Mouse (Mus musculus): ENCODE results near the gene Stmn1. TPM values are rescaled to one million over a fixed set of nuclear protein-coding genes. Genes with fewer than 3 reads are reported as not detected.
"Not testable (repeated sequence)": the region's sequence is repeated elsewhere in the genome, so short reads cannot be mapped to it uniquely, and the experiment has no call there.

Gene Stmn1
- polyA plus RNA-seq, 1 experiment = 109 TPM

GRCm38 (mm10) chr4:134485151-134485900 lies 17.2 kb downstream of the Stmn1 start:
- TF ChIP-seq POLR2A (IDR thresholded peaks at IDR 0.05; ENCODE audit: control insufficient read depth, low read depth, low read length) = no peak
- H3K27ac ChIP-seq (ENCODE audit: control insufficient read depth, insufficient read depth, low read depth, low read length) = no peak overlapping the region
- H3K27me3 ChIP-seq (ENCODE audit: control insufficient read depth, insufficient read depth, low read length) = no peaks in the 10 kb centered on the region

GRCm38 (mm10) chr4:134488211-134488610 lies 20.1 kb downstream of the Stmn1 start:
- Histone ChIP-seq H3K36me3 (ENCODE audit: control insufficient read depth, insufficient read depth, low read length) (no peaks in the 10 kb centered on the region), H3K4me1 (ENCODE audit: control insufficient read depth, insufficient read depth, low read length) (no peaks in the 10 kb centered on the region; the same call in 1 of the 2 replicates), H3K27me3 (ENCODE audit: control insufficient read depth, insufficient read depth, low read length) (no peaks in the 10 kb centered on the region), H3K27ac (ENCODE audit: control insufficient read depth, insufficient read depth, low read depth, low read length) (no peak overlapping the region), H3K4me3 (ENCODE audit: control insufficient read depth, low read depth, low read length) (no peak overlapping the region)
- TF ChIP-seq CTCF (IDR thresholded peaks at IDR 0.05; ENCODE audit: control insufficient read depth, insufficient read depth, insufficient replicate concordance, low read depth, low read length) (no peak), POLR2A (IDR thresholded peaks at IDR 0.05; ENCODE audit: control insufficient read depth, low read depth, low read length) (no peak)

More at GRCm38 (mm10) chr4:134485151-134485900, 17.2 kb downstream of the Stmn1 start:
- Histone ChIP-seq H3K4me1 (ENCODE audit: control insufficient read depth, insufficient read depth, low read length) (no peaks in the 10 kb centered on the region; the same call in 1 of the 2 replicates), H3K4me3 (ENCODE audit: control insufficient read depth, low read depth, low read length) (no peak overlapping the region), H3K36me3 (ENCODE audit: control insufficient read depth, insufficient read depth, low read length) (no peaks in the 10 kb centered on the region)

- Histone ChIP-seq H3K27me3 (ENCODE audit: control insufficient read depth, insufficient read depth, low read length) (no peaks in the 10 kb centered on the region), H3K4me3 (ENCODE audit: control insufficient read depth, low read depth, low read length) (no peak overlapping the region), H3K36me3 (ENCODE audit: control insufficient read depth, insufficient read depth, low read length) (no peaks in the 10 kb centered on the region), H3K27ac (ENCODE audit: control insufficient read depth, insufficient read depth, low read depth, low read length) (no peak overlapping the region; the same call in 1 of the 2 replicates), H3K4me1 (ENCODE audit: control insufficient read depth, insufficient read depth, low read length) (peaks cover 6% of the 10 kb centered on the region)
- TF ChIP-seq CTCF (IDR thresholded peaks at IDR 0.05; ENCODE audit: control insufficient read depth, insufficient read depth, insufficient replicate concordance, low read depth, low read length) (no peak), POLR2A (IDR thresholded peaks at IDR 0.05; ENCODE audit: control insufficient read depth, low read depth, low read length) (no peak)
Observed at GRCm38 (mm10) chr4:134489986-134490665, 22.0 kb downstream of the Stmn1 start.

GRCm38 (mm10) chr4:134491716-134492115 lies 23.6 kb downstream of the Stmn1 start:
- Histone ChIP-seq H3K27ac (ENCODE audit: control insufficient read depth, insufficient read depth, low read depth, low read length) (no peak overlapping the region), H3K36me3 (ENCODE audit: control insufficient read depth, insufficient read depth, low read length) (no peaks in the 10 kb centered on the region), H3K4me3 (ENCODE audit: control insufficient read depth, low read depth, low read length) (no peak overlapping the region), H3K27me3 (ENCODE audit: control insufficient read depth, insufficient read depth, low read length) (no peaks in the 10 kb centered on the region), H3K4me1 (ENCODE audit: control insufficient read depth, insufficient read depth, low read length) (peaks cover 15% of the 10 kb centered on the region)
- no peak for TF ChIP-seq CTCF (IDR thresholded peaks at IDR 0.05; ENCODE audit: control insufficient read depth, insufficient read depth, insufficient replicate concordance, low read depth, low read length)
- TF ChIP-seq POLR2A (IDR thresholded peaks at IDR 0.05; ENCODE audit: control insufficient read depth, low read depth, low read length) = no peak

GRCm38 (mm10) chr4:134494161-134494560 lies 26.0 kb downstream of the Stmn1 start:
- Histone ChIP-seq H3K4me3 (ENCODE audit: control insufficient read depth, low read depth, low read length) (peak overlapping the region; percentile 74), H3K4me1 (ENCODE audit: control insufficient read depth, insufficient read depth, low read length) (peaks cover 15% of the 10 kb centered on the region)
- H3K27me3 ChIP-seq (ENCODE audit: control insufficient read depth, insufficient read depth, low read length); H3K27ac ChIP-seq (ENCODE audit: control insufficient read depth, insufficient read depth, low read depth, low read length); H3K36me3 ChIP-seq (ENCODE audit: control insufficient read depth, insufficient read depth, low read length): not testable (repeated sequence)

- TF ChIP-seq CTCF (IDR thresholded peaks at IDR 0.05; ENCODE audit: control insufficient read depth, insufficient read depth, insufficient replicate concordance, low read depth, low read length) (no peak), POLR2A (IDR thresholded peaks at IDR 0.05; ENCODE audit: control insufficient read depth, low read depth, low read length) (no peak)
- Histone ChIP-seq H3K4me1 (ENCODE audit: control insufficient read depth, insufficient read depth, low read length) (peaks cover 15% of the 10 kb centered on the region), H3K27me3 (ENCODE audit: control insufficient read depth, insufficient read depth, low read length) (no peaks in the 10 kb centered on the region), H3K36me3 (ENCODE audit: control insufficient read depth, insufficient read depth, low read length) (no peaks in the 10 kb centered on the region), H3K4me3 (ENCODE audit: control insufficient read depth, low read depth, low read length) (peak overlapping the region; percentile 74), H3K27ac (ENCODE audit: control insufficient read depth, insufficient read depth, low read depth, low read length) (peak overlapping the region; percentile 56)
Observed at GRCm38 (mm10) chr4:134494780-134495545, 26.8 kb downstream of the Stmn1 start.

GRCm38 (mm10) chr4:134495546-134495923 lies 27.4 kb downstream of the Stmn1 start:
- Histone ChIP-seq H3K27me3 (ENCODE audit: control insufficient read depth, insufficient read depth, low read length) (no peaks in the 10 kb centered on the region), H3K27ac (ENCODE audit: control insufficient read depth, insufficient read depth, low read depth, low read length) (peak overlapping the region; percentile 56; the same call in 1 of the 2 replicates), H3K4me1 (ENCODE audit: control insufficient read depth, insufficient read depth, low read length) (peaks cover 15% of the 10 kb centered on the region), H3K36me3 (ENCODE audit: control insufficient read depth, insufficient read depth, low read length) (no peaks in the 10 kb centered on the region), H3K4me3 (ENCODE audit: control insufficient read depth, low read depth, low read length) (peak overlapping the region; percentile 86)
- TF ChIP-seq CTCF (IDR thresholded peaks at IDR 0.05; ENCODE audit: control insufficient read depth, insufficient read depth, insufficient replicate concordance, low read depth, low read length) (no peak), POLR2A (IDR thresholded peaks at IDR 0.05; ENCODE audit: control insufficient read depth, low read depth, low read length) (no peak)
